Mouse (Mus musculus) MEL (cell line): Measurements from ENCODE around the gene Apol10a. TPM values are rescaled to one million over a fixed set of nuclear protein-coding genes. Genes with fewer than 3 reads are reported as not detected.
A peak's percentile ranks its signal among the peaks of the same experiment; 100 is the strongest.
"Not testable (repeated sequence)": the region's sequence is repeated elsewhere in the genome, so short reads cannot be mapped to it uniquely, and the experiment has no call there.

Experiments
- DNase-seq: peaks from one replicate; pipeline ENCODE4 v3.0.0; 2011; ENCODE audit warnings: low read depth, low spot score
- H3K27ac ChIP-seq: 2 replicates; pipeline ENCODE4 v1.5.1; 2012; ENCODE audit warnings: low read depth, mild to moderate bottlenecking, control low read depth, low read length, moderate library complexity; ENCODE audit not compliant: control insufficient read depth
- H3K27me3 ChIP-seq, 2 experiments: fragments of 150-350 bp in 1 of 2; sonication (generic) in 1 of 2; 2 replicates each; pipeline ENCODE4 v1.6.1; 2012; ENCODE audit warnings: low read length in 2 of 2, mild to moderate bottlenecking in 2 of 2, improper control_type of control experiment in 1 of 2, moderate library complexity in 1 of 2; ENCODE audit not compliant: insufficient read depth in 2 of 2, control insufficient read depth in 1 of 2
- H3K36me3 ChIP-seq, 2 experiments: 2 replicates each; pipeline ENCODE4 v1.6.1; 2012 to 2014; ENCODE audit warnings: low read length in 2 of 2, improper control_type of control experiment in 1 of 2, inconsistent platforms in 1 of 2, mild to moderate bottlenecking in 1 of 2; ENCODE audit not compliant: insufficient read depth in 2 of 2, control insufficient read depth in 1 of 2
- H3K4me1 ChIP-seq, 2 experiments: fragments of 150-350 bp in 1 of 2; sonication (generic) in 1 of 2; 2 replicates each; pipeline ENCODE4 v1.6.1; 2012; ENCODE audit warnings: low read length in 2 of 2, improper control_type of control experiment in 1 of 2, mild to moderate bottlenecking in 1 of 2; ENCODE audit not compliant: insufficient read depth in 2 of 2, control insufficient read depth in 1 of 2
- H3K4me3 ChIP-seq, 2 experiments: fragments of 150-350 bp in 1 of 2; sonication (generic) in 1 of 2; 2 replicates each; pipeline ENCODE4 v1.5.1; 2012; ENCODE audit warnings: low read depth in 2 of 2, low read length in 2 of 2, mild to moderate bottlenecking in 2 of 2, moderate library complexity in 2 of 2, control low read depth in 1 of 2, improper control_type of control experiment in 1 of 2; ENCODE audit not compliant: control insufficient read depth in 1 of 2, insufficient read depth in 1 of 2
- H3K79me2 ChIP-seq: 2 replicates; pipeline ENCODE4 v1.6.1; 2012; ENCODE audit warnings: mild to moderate bottlenecking, low read length, moderate library complexity; ENCODE audit not compliant: control insufficient read depth, poor library complexity, insufficient read depth
- H3K9ac ChIP-seq: 2 replicates; pipeline ENCODE4 v1.6.1; 2012; ENCODE audit warnings: low read depth, mild to moderate bottlenecking, control low read depth, low read length, moderate library complexity; ENCODE audit not compliant: control insufficient read depth, poor library complexity, severe bottlenecking
- H3K9me3 ChIP-seq: fragments of 150-350 bp; sonication (generic); replicated peaks from 2 replicates; pipeline ENCODE4 v1.6.1; 2012; ENCODE audit warnings: mild to moderate bottlenecking, low read length, improper control_type of control experiment, moderate library complexity; ENCODE audit not compliant: insufficient read depth
- CTCF ChIP-seq, 3 experiments: IDR thresholded peaks in 2 of 3; conservative IDR thresholded peaks in 1 of 3; 2 replicates each; pipeline ENCODE4 v1.5.1; 2011 to 2012; ENCODE audit warnings: low read length in 3 of 3, low read depth in 2 of 3, mild to moderate bottlenecking in 2 of 3, improper control_type of control experiment in 1 of 3, inconsistent platforms in 1 of 3, mixed read lengths in 1 of 3, moderate library complexity in 1 of 3; ENCODE audit not compliant: control insufficient read depth in 1 of 3, insufficient read depth in 1 of 3, poor library complexity in 1 of 3, severe bottlenecking in 1 of 3
- ETS1 ChIP-seq: IDR thresholded peaks from 2 replicates; pipeline ENCODE4 v1.6.1; 2012; ENCODE audit warnings: low read depth, mild to moderate bottlenecking, inconsistent platforms, low read length, improper control_type of control experiment, moderate library complexity
- RAD21 ChIP-seq: IDR thresholded peaks from 2 replicates; pipeline ENCODE4 v1.6.1; 2011; ENCODE audit warnings: mild to moderate bottlenecking, low read depth, low read length, improper control_type of control experiment
- SMC3 ChIP-seq: IDR thresholded peaks from 2 replicates; pipeline ENCODE4 v1.6.1; 2011; ENCODE audit warnings: low read depth, low read length, improper control_type of control experiment
- UBTF ChIP-seq: IDR thresholded peaks from 2 replicates; pipeline ENCODE4 v1.6.1; 2012; ENCODE audit warnings: low read depth, mild to moderate bottlenecking, inconsistent platforms, low read length, improper control_type of control experiment, moderate library complexity, borderline replicate concordance; ENCODE audit not compliant: insufficient read depth
- USF2 ChIP-seq, 2 experiments: IDR thresholded peaks; 2 replicates each; pipeline ENCODE4 v1.6.1; 2011 to 2012; ENCODE audit warnings: improper control_type of control experiment in 2 of 2, low read length in 2 of 2, borderline replicate concordance in 1 of 2, inconsistent platforms in 1 of 2, low read depth in 1 of 2, mild to moderate bottlenecking in 1 of 2; ENCODE audit not compliant: insufficient read depth in 1 of 2
- ZC3H11A ChIP-seq: IDR thresholded peaks from 2 replicates; pipeline ENCODE4 v1.6.1; 2012; ENCODE audit warnings: low read depth, mild to moderate bottlenecking, inconsistent platforms, low read length, improper control_type of control experiment
- ZMIZ1 ChIP-seq: IDR thresholded peaks from 2 replicates; pipeline ENCODE4 v1.6.1; 2012; ENCODE audit warnings: low read depth, mild to moderate bottlenecking, inconsistent platforms, low read length, improper control_type of control experiment, moderate library complexity
- ZNF384 ChIP-seq: IDR thresholded peaks from 2 replicates; pipeline ENCODE4 v1.6.1; 2012; ENCODE audit warnings: low read depth, mild to moderate bottlenecking, inconsistent platforms, low read length, improper control_type of control experiment
- polyA plus RNA-seq, 2 experiments: library from polyadenylated mRNA; stranded (reverse) in 1 of 2; unstranded in 1 of 2; fragments of >175 nt in 1 of 2; fragments of >200 nt in 1 of 2; gene quantifications; 2 replicates each; pipeline versions ENCODE4 v1.2.1 to v1.2.4; 2012; ENCODE audit warnings: low replicate concordance in 2 of 2, low read depth in 1 of 2; ENCODE audit not compliant: insufficient read length in 2 of 2, insufficient read depth in 1 of 2, missing spikeins in 1 of 2
- total RNA-seq: library from RNA; depleted of rRNA; stranded (reverse); fragments of 300-350 nt; gene quantifications from 2 replicates; pipeline ENCODE4 v1.2.3, GENCODE M21; 2012

The Apol10a gene
- total and polyA plus RNA-seq, 3 experiments = not detected

GRCm38 (mm10) chr15:77520596-77520995 is 43.7 kb downstream of the Apol10a start:
- H3K36me3 ChIP-seq, H3K4me1 ChIP-seq, H3K79me2 ChIP-seq, H3K27ac ChIP-seq, H3K9ac ChIP-seq, H3K27me3 ChIP-seq, DNase-seq, H3K9me3 ChIP-seq, H3K4me3 ChIP-seq: not testable (repeated sequence)

- not testable (repeated sequence) for H3K4me3 ChIP-seq
- peak; percentile 19 for DNase-seq
Measured at GRCm38 (mm10) chr15:77523186-77523843, 46.5 kb downstream of the Apol10a start.

DNA sequence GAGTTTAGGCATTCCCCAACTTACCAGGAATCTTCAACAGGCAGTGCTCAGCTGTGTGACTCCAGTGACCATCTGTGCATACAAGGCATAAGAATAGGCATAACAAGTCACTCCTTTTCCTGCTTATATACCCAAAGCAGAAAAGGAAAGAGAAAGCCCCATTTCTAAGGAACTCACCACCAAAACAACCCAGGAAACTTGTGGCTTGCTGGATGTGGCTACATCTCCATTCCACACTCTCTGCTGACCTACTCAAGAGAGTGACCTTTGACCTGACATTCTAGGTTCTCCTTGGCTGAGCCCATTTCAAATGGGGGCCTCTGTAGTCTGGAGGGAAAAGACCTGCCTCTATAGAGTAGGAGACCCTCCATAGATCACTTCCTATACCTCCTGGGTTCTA is 56.4 kb downstream of the Apol10a start, which contains the start of gene Apol7c:
Gene Apol7c (minus strand): TSS at position 101 of the 400 bp plus-strand sequence.
- Histone ChIP-seq H3K9ac (no peak within 1 kb of the TSS), H3K4me3 (no peak within 1 kb of the TSS), H3K9me3 (no peaks in the 10 kb centered on the region), H3K79me2 (no peaks in the 10 kb centered on the region), H3K36me3 (no peaks in the 10 kb centered on the region), H3K27me3 (no peaks in the 10 kb centered on the region), H3K4me1 (no peaks in the 10 kb centered on the region), H3K27ac (no peak within 1 kb of the TSS)
- DNase-seq = no peak
- TF ChIP-seq ZMIZ1 = no peak
- no peak for TF ChIP-seq CTCF (IDR thresholded peaks at IDR 0.05 in 2 of 3, conservative IDR thresholded peaks at IDR 0.05 in 1 of 3; ENCODE audit: control insufficient read depth in 1 of 3, insufficient read depth in 1 of 3, low read depth in 2 of 3, low read length in 3 of 3, poor library complexity in 1 of 3, severe bottlenecking in 1 of 3)
- TF ChIP-seq ZNF384 = no peak
- TF ChIP-seq ETS1 = no peak
- TF ChIP-seq UBTF = no peak
- no peak for TF ChIP-seq USF2 (IDR thresholded peaks at IDR 0.05; ENCODE audit: borderline replicate concordance in 1 of 2, insufficient read depth in 1 of 2, low read depth in 1 of 2, low read length in 2 of 2)

More at GRCm38 (mm10) chr15:77523186-77523843, 46.5 kb downstream of the Apol10a start:
- not testable (repeated sequence) for H3K27me3 ChIP-seq, H3K9me3 ChIP-seq, H3K4me1 ChIP-seq, H3K79me2 ChIP-seq, H3K36me3 ChIP-seq, H3K27ac ChIP-seq, H3K9ac ChIP-seq
- peak; percentile 14; the same call in 1 of the 2 replicates for TF ChIP-seq ZC3H11A
- peak; percentile 54 for TF ChIP-seq SMC3
- peak; percentile 37 for TF ChIP-seq RAD21
- peak; percentile 2 to 51 (median 44); a peak in 4 of 6 replicates for TF ChIP-seq CTCF (IDR thresholded peaks at IDR 0.05 in 2 of 3, conservative IDR thresholded peaks at IDR 0.05 in 1 of 3; ENCODE audit: control insufficient read depth in 1 of 3, insufficient read depth in 1 of 3, low read depth in 2 of 3, low read length in 3 of 3, poor library complexity in 1 of 3, severe bottlenecking in 1 of 3)

GRCm38 (mm10) chr15:77539221-77539620 is 62.4 kb downstream of the Apol10a start:
- not testable (repeated sequence) for H3K9me3 ChIP-seq, H3K36me3 ChIP-seq, H3K9ac ChIP-seq, H3K27me3 ChIP-seq, H3K79me2 ChIP-seq, H3K4me1 ChIP-seq, DNase-seq, H3K27ac ChIP-seq, H3K4me3 ChIP-seq
